Mouse (Mus musculus): ENCODE measurements at regions not wholly inside any gene's neighbourhood (a gene's known extent, or its start where the extent isn't known, plus 50 kb on each side); places are given as distances from the start of the nearest gene placed in this dataset.

DNA sequence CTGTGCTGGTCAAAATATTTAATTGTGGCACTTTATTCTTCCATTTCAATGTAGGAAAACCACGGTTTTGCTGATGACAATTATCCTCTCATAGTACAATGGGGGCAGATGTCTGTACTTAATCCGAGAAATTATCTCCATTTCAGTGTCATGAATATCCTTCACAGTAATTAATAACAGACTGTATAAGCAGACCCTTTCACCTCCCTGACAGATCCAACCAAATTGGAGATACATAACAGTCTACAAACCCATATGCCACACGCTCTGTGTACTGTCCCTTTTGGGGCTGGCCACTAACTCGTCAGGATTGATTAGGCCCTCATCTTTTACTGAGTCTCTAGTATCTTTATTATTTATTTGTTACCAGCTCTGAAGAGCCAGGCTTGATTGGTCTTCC, 212.6 kb upstream of the Igfbp7 start:
- ATAC-seq (ENCODE audit: low TSS enrichment) = no peak

DNA sequence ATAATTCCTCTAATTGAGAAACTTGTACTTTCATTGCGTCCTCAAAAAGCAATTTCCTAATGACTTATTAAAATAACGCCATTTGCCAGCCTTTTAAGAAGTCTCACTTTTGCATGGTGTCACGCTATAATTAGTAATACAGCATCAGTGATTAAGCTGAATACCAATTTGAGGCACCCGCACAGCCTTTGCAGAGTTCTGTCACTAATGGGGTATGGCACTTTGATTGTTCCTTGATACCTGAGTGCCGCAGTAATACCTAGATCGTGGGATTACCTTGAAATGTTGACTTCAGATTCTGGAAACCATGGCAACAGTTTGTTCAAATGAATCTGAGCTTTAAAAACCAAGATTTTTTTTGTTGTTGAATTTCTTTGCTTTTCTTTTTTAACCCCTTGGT, 202.7 kb upstream of the Igfbp7 start:
- ATAC-seq (ENCODE audit: low TSS enrichment) = no peak

- ATAC-seq (ENCODE audit: low TSS enrichment) = no peak
These were observed 186.9 kb upstream of the Igfbp7 start for GRCm38 (mm10) chr5:77594719-77595118.

DNA sequence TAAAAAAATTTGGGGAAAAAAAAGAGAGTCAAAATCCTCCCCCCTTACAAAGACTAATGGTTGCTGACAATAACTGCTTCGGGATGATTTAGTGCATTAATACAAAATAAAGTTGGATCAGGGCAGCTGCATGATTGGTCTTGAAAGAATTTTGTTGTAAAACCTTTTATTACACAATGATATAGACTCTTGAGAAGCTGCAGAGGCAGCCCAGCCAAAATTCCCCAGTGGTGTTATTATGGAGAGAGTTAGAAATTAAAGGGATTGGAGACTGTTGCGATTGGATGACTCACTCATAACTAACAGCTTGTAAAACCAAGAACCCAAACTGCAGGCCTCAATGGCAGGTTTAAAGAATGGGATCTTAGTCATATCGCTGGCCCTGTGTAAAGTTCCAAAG, 181.4 kb upstream of the Igfbp7 start:
- no peak for ATAC-seq (ENCODE audit: low TSS enrichment)

DNA sequence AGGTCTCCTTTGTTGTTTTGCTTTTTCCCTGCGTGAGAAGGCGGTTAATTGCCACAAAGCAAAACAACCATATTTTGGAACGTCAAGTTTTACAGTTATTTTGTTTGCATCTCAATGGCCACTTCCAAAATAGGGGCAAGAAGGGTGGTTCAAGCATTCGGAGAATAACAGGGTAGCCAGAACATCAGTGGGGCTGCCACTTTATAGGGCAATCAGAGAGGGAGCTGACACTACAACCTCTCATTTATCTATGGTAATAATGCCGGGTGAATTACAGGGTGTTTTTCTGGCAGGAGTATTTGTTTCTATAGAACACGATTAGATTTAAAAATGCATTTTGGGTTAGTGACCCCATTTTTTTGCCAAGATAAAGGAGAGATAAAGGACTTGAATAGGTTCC, 173.9 kb upstream of the Igfbp7 start:
- ATAC-seq (ENCODE audit: low TSS enrichment) = no peak

DNA sequence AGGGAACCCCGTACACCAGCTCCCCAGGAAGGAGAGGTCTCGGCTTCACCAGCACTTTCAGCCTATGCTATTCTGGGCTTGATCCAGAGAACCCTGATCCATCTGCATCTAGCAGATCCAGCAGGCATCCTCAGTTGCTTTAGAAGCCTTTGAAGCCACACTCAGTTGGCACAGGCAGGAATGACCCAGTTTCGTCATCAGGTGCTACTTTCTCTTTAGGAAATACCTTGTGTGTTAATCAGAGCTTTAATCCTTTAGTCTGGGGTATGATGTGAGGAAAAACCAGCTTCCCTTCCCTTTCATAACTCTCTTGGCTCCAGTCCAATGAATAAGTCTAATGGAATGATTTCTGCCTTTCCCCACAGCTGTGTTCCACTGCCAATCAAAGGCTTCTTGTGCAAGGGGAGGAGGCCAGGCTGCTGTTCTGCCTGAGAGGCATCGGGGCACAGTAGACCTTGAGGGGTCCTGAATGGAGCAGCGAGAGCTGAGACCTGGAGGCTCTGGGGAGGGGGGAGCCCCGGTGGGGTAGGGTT, 173.3 kb upstream of the Igfbp7 start:
- peak; percentile 72 for ATAC-seq (ENCODE audit: low TSS enrichment)

GRCm38 (mm10) chr5:77579826-77580745, 172.2 kb upstream of the Igfbp7 start:
- ATAC-seq (ENCODE audit: low TSS enrichment) = no peak

- ATAC-seq (ENCODE audit: low TSS enrichment) = no peak
These were observed 169.0 kb upstream of the Igfbp7 start for GRCm38 (mm10) chr5:77576881-77577280.

- no peak for ATAC-seq (ENCODE audit: low TSS enrichment)
These were observed 167.9 kb upstream of the Igfbp7 start for GRCm38 (mm10) chr5:77575780-77576179.

GRCm38 (mm10) chr5:77570364-77570763, 162.5 kb upstream of the Igfbp7 start:
- no peak for ATAC-seq (ENCODE audit: low TSS enrichment)

DNA sequence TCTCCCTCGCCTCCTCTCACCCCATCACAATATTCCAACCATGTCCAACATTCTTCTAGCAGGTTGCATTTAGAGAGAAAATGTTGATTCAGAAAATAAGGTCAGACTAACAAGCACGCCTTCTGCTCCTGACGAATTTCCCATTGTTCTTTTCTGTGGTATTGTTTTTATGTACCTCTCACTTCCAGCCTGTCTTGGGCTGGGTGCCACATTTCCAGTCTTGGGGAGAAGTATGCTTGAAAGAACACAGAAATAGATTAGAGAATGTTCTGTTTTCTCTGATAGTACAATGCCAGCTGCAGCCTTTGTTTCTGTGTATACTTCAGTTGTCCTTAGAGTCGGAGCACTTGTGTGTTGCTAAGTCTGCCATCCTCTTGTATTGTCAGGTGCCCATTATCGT, 160.3 kb upstream of the Igfbp7 start:
- peak; percentile 23; the same call in 1 of the 2 replicates for ATAC-seq (ENCODE audit: low TSS enrichment)

GRCm38 (mm10) chr5:77552580-77552979, 144.7 kb upstream of the Igfbp7 start:
- ATAC-seq (ENCODE audit: low TSS enrichment) = no peak

DNA sequence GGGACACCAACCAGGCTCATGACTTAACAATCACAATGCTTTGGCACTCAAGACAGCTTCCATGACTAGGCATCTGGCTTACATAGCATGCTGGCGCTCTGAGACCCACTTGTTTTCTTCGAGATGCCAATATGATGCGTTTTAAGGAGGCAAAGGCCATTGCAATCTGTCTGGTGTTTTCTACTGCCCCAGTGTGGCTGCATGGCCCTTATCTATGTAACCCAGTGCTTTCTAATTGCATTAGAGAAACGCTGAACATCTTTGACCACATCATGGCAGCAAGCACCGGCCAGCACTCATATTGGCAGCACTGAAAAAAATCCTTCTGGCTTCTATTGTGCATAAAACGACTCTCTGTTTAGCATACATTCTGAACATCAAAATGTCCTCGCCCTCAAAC, 144.2 kb upstream of the Igfbp7 start:
- ATAC-seq (ENCODE audit: low TSS enrichment) = no peak

DNA sequence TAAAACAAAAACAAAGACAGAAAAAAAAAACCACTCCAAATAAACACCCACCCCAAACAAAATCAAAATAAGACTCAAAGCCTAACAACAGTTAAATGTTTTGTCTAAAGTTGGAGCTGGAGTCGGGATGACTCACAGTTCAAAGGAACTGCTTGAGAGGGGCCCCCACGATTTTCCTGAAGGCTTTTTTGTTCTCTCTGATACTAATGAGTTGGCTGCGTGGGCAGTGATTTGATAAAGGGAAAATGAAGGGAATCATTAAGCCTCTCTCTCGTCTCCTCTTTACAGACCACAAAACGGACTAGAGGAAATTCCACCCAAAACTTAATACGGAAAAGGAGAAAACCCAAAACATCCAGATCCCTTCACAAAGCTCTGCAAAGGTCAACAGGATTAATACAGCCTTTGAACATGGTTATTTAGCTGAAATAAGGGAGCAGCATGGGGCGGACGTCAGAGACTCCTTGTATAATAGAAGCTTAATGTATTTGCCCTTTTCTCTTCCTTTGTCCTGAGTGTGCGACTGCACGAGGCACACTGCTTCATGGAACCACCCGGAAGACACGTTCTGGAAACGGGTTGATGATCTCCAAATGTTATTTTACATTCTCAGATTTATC, 138.3 kb upstream of the Igfbp7 start:
- no peak for ATAC-seq (ENCODE audit: low TSS enrichment)

DNA sequence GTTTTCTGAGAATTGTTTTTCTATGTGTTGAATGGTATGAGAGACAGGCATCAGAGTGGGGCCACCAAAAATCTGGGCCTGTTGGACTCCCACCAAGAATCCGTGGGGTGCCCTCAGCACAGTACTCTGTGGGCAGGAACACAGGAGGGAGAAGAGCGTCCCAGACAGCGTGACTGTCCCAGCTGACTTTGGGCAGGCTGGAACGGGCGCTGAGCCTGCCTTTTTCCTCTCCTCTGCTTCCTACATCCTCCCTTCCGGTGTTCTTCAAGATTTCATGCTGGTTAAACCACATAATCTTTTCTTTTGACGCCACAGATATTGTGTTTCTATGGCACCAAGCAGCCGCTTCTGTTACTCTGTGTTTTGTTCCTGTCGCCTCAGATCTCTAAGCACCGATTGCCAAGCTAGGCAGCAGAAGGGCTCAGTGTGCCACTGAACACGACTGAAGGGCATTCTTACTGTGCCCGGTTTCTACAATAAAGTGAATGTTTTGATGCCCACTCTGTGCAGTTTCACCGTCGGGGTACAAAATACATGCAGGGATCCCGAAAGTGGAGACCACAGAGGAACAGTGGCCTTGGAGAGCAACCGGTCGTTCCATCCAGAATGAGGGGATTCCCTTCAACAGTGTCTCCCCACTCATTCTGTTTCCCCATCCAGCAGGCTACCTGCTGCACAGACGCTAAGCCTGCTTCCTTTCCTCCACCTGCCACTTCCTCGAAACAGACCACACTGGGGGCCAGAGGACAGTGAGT, 124.6 kb upstream of the Igfbp7 start:
- ATAC-seq (ENCODE audit: low TSS enrichment) = peak; percentile 77

DNA sequence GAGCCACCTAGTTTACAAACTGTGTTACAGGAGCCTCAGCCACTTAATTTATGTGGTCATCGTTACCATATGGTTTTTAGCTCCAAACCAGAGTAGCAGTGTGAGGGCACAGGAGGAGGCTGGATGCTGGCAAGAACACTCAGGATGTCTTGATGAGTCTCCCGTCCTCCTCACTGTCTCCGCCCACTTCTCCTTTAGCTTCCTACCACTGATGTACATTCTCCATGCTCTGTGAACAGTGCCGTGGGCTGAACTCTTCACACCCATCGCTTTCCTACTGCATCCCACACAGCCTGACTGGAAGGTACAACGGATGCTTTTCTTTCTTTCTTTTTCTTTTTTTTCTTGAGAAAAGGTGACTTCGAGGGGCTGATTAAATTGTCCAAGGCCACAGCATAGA, 122.5 kb upstream of the Igfbp7 start:
- ATAC-seq (ENCODE audit: low TSS enrichment) = peak; percentile 91

DNA sequence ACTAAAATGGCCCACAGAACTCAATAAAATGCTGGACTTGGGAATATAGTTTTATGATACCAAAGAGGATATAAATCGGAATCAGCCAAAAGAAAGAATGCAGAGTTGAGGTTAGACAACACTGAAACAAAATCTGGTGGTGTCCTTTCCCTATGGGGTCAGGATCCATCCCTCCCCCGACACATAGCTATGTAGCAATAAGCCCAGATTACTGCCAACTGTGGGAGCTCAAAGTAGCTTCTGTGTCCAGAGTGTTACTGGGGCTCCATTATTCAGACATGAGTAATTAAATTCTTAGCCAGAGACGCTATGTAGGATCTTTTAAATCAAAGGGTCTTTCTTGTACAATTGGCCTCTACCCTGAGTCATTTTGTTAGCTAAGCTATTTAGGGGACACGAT, 109.4 kb upstream of the Igfbp7 start:
- ATAC-seq (ENCODE audit: low TSS enrichment) = no peak

DNA sequence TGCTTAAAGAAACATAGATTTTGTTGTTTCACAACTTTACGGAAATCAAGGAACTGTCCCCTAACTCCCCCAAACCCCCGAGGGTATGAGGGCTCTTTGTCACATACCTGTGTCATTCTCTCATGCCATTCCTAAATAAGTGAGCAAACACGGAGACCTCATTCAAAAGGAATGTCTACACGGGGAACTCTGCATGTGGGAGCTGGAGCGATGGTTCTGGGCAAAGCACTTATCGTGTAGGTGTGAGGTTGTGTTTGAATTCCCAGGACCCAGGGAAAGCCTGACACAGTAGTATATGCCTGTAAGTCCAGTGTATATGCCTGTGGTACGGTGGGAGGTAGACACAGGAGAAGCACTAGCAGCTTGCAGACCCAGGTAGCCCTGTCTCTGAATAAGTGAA, 107.6 kb upstream of the Igfbp7 start:
- ATAC-seq (ENCODE audit: low TSS enrichment) = no peak

DNA sequence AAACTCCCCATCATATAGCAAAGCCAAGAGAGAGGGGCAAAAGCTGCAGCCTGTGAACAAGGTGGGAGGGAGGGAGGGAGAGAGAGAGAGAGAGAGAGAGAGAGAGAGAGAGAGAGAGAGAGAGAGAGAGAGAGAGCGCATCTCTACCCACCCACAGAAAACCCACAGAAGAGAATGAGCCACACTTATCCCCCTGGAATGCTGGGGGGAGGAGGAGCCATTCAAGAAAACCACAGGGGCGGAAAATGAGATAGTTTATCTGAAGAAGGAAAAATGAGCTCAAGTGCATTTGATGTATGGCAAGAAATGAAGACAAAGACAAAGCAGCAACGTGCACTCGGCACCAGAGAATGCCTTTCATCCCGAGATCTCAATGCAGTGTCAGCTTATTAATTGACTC, 94.8 kb upstream of the Igfbp7 start:
- ATAC-seq (ENCODE audit: low TSS enrichment) = peak; percentile 59; the same call in 1 of the 2 replicates

DNA sequence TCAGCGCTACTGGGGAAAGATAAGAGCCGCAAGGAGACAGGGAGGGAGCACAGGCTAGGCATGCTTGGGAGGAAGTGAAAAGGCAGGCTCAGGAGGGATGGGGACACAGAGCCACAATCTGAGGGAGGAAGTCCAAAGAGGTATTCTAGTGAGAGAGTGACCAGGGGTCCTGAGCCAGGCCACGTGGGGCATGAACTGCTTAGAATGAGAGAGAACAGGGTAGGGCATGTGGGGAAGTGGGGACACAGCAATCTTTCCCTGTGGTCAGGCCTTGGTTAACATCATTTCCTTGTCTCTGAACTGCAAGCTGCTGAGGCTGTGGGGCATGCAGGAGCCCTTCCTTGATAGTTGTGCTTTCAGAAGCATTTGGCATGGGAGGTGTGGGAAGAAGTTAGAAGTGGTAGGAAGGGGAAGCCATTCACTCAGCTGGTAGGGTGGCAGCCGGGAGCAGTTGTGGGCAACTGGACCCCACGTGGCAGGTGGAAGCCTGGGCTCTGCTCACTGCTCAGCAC, 92.2 kb upstream of the Igfbp7 start:
- no peak for ATAC-seq (ENCODE audit: low TSS enrichment)

DNA sequence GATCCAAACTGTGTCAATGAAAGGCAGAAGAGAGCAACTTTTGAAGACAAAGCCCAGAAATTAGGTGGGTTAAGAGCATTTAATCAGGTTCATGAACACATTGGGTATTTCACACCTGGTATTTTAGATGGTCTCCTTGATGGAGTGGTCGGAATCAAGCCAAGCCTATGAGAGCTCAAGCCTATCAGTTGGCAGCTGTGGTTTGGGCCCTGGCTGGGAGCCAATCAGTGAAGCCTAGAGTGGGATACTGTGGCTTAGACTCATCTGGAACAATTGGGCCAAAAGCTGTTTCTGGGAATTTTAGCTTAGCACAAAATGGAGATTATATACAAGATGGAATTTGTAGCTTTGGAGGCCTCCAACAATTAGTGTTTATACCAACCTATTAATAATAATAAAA, 86.8 kb upstream of the Igfbp7 start:
- ATAC-seq (ENCODE audit: low TSS enrichment) = no peak

- ATAC-seq (ENCODE audit: low TSS enrichment) = no peak
These were observed 81.1 kb upstream of the Igfbp7 start for GRCm38 (mm10) chr5:77488969-77489368.
